Mouse (Mus musculus) embryonic fibroblast, embryonic 13.5 days (primary cell): ENCODE measurements around the gene Rnf181.

Source experiments
- CTCF ChIP-seq: IDR thresholded peaks from 2 replicates; pipeline ENCODE4 v1.5.1; 2011; ENCODE audit warnings: mild to moderate bottlenecking, control low read depth, low read length, moderate library complexity, borderline replicate concordance; ENCODE audit not compliant: insufficient read depth
- POLR2A ChIP-seq: IDR thresholded peaks from 2 replicates; pipeline ENCODE4 v1.6.1; 2011; ENCODE audit warnings: low read depth, mild to moderate bottlenecking, control low read depth, low read length, moderate library complexity

- TF ChIP-seq CTCF (no peak), POLR2A (peak; percentile 31)
Measured at GRCm38 (mm10) chr6:72355066-72355911, 11.5 kb downstream of the Rnf181 start, which contains the start of gene Tmem150a.
